Mouse (Mus musculus): ENCODE results near the gene Pop4.
A peak's percentile ranks its signal among the peaks of the same experiment; 100 is the strongest.

The Pop4 gene

GRCm38 (mm10) chr7:38220866-38221265 lies 50.4 kb downstream of the Pop4 start:
- DNase-seq (ENCODE audit: inconsistent age in 2 of 2, low spot score in 1 of 2), result no peak

GRCm38 (mm10) chr7:38219526-38219925 lies 51.7 kb downstream of the Pop4 start:
- no peak for DNase-seq (ENCODE audit: inconsistent age in 2 of 2, low spot score in 1 of 2)

- DNase-seq (ENCODE audit: inconsistent age in 2 of 2, low spot score in 1 of 2), result no peak
Observed at GRCm38 (mm10) chr7:38218631-38219367, 52.4 kb downstream of the Pop4 start.

GRCm38 (mm10) chr7:38217417-38218171 lies 53.6 kb downstream of the Pop4 start:
- peak; percentile 83 to 90 for DNase-seq (ENCODE audit: inconsistent age in 2 of 2, low spot score in 1 of 2)

- DNase-seq (ENCODE audit: inconsistent age in 2 of 2, low spot score in 1 of 2), result no peak
Observed at GRCm38 (mm10) chr7:38215697-38216096, 55.5 kb downstream of the Pop4 start.

- DNase-seq (ENCODE audit: inconsistent age in 2 of 2, low spot score in 1 of 2), result no peak
Observed at GRCm38 (mm10) chr7:38215281-38215680, 55.9 kb downstream of the Pop4 start.

- no peak for DNase-seq (ENCODE audit: inconsistent age in 2 of 2, low spot score in 1 of 2)
Observed at GRCm38 (mm10) chr7:38214473-38215214, 56.6 kb downstream of the Pop4 start.

- DNase-seq (ENCODE audit: inconsistent age in 2 of 2, low spot score in 1 of 2), result no peak
Observed at GRCm38 (mm10) chr7:38212651-38213062, 58.6 kb downstream of the Pop4 start.
